Mouse (Mus musculus): ENCODE measurements around the gene Tubgcp6. TPM values are rescaled to one million over a fixed set of nuclear protein-coding genes. Genes with fewer than 3 reads are reported as not detected.

Gene Tubgcp6
- total RNA-seq, 2 experiments from 2014 or later: 26.5 to 30.0 TPM

GRCm38 (mm10) chr15:89104425-89104824 is 18.5 kb downstream of the Tubgcp6 start:
- DNase-seq (ENCODE audit: low spot score in 2 of 2): no peak

GRCm38 (mm10) chr15:89103921-89104320 is 19.0 kb downstream of the Tubgcp6 start:
- DNase-seq (ENCODE audit: low spot score in 2 of 2): no peak

GRCm38 (mm10) chr15:89102646-89103045 is 20.3 kb downstream of the Tubgcp6 start:
- no peak for DNase-seq (ENCODE audit: low spot score in 2 of 2)

GRCm38 (mm10) chr15:89100823-89101222 is 22.1 kb downstream of the Tubgcp6 start:
- DNase-seq (ENCODE audit: low spot score in 2 of 2): no peak

- DNase-seq (ENCODE audit: low spot score in 2 of 2): no peak
These were observed 24.3 kb downstream of the Tubgcp6 start for GRCm38 (mm10) chr15:89098616-89099015.

- DNase-seq (ENCODE audit: low spot score in 2 of 2): no peak
These were observed 25.5 kb downstream of the Tubgcp6 start for GRCm38 (mm10) chr15:89097450-89097849.

- DNase-seq (ENCODE audit: low spot score in 2 of 2): no peak
These were observed 30.7 kb downstream of the Tubgcp6 start for GRCm38 (mm10) chr15:89092181-89092580.

GRCm38 (mm10) chr15:89090662-89091061 is 32.2 kb downstream of the Tubgcp6 start:
- no peak for DNase-seq (ENCODE audit: low spot score in 2 of 2)

GRCm38 (mm10) chr15:89089248-89090051 is 33.5 kb downstream of the Tubgcp6 start:
- DNase-seq (ENCODE audit: low spot score in 2 of 2): no peak

GRCm38 (mm10) chr15:89088607-89089247 is 34.2 kb downstream of the Tubgcp6 start, which contains the start of gene Selenoo:
Gene Selenoo (plus strand): TSS chr15:89089084.
- DNase-seq (ENCODE audit: low spot score in 2 of 2): peak; percentile 85 to 90

GRCm38 (mm10) chr15:89084826-89085225 is 38.1 kb downstream of the Tubgcp6 start:
- no peak for DNase-seq (ENCODE audit: low spot score in 2 of 2)

- no peak for DNase-seq (ENCODE audit: low spot score in 2 of 2)
These were observed 39.0 kb downstream of the Tubgcp6 start for GRCm38 (mm10) chr15:89083906-89084305.

- no peak for DNase-seq (ENCODE audit: low spot score in 2 of 2)
These were observed 44.6 kb downstream of the Tubgcp6 start for GRCm38 (mm10) chr15:89078208-89078836.

GRCm38 (mm10) chr15:89076156-89076731 is 46.7 kb downstream of the Tubgcp6 start:
- DNase-seq (ENCODE audit: low spot score in 2 of 2): peak; percentile 56 to 72

- peak; percentile 79 to 89 for DNase-seq (ENCODE audit: low spot score in 2 of 2)
These were observed 47.3 kb downstream of the Tubgcp6 start for GRCm38 (mm10) chr15:89075478-89076147.

- no peak for DNase-seq (ENCODE audit: low spot score in 2 of 2)
These were observed 48.1 kb downstream of the Tubgcp6 start, which contains the start of gene Trabd for GRCm38 (mm10) chr15:89074613-89075477. Gene Trabd (plus strand): TSS chr15:89075124.

GRCm38 (mm10) chr15:89073993-89074603 is 48.8 kb downstream of the Tubgcp6 start:
- no peak for DNase-seq (ENCODE audit: low spot score in 2 of 2)

GRCm38 (mm10) chr15:89070606-89071005 is 52.3 kb downstream of the Tubgcp6 start:
- DNase-seq (ENCODE audit: low spot score in 2 of 2): no peak

- DNase-seq (ENCODE audit: low spot score in 2 of 2): no peak
These were observed 53.5 kb downstream of the Tubgcp6 start for GRCm38 (mm10) chr15:89069336-89069840.

Data from layer of hippocampus, postnatal 10 days (tissue).